ENCODE assay signal across 1 mouse cellular context in genomic region chr10:81022744-81023143, GRCm38 (mm10).
A peak's percentile ranks its signal among the peaks of the same experiment; 100 is the strongest.
TF ChIP-seq lines count a peak whose summit lies in the region.

No protein-coding gene starts in this region.

TF ChIP-seq in MEL, 35 proteins besides CTCF, POLR2A, EP300 and RAD21:
- TF ChIP-seq TCF12 (IDR thresholded peaks at IDR 0.05; ENCODE audit: low read depth, low read length) (no peak), MEF2A (IDR thresholded peaks at IDR 0.05; ENCODE audit: extremely low read depth, insufficient replicate concordance, low read depth, low read length, poor library complexity, severe bottlenecking) (no peak), MAFK (IDR thresholded peaks at IDR 0.05; ENCODE audit: borderline replicate concordance, low read depth, low read length) (no peak), MAX (IDR thresholded peaks at IDR 0.05; ENCODE audit: low read length) (peak; percentile 65; the same call in 1 of the 2 replicates), ZNF384 (IDR thresholded peaks at IDR 0.05; ENCODE audit: low read depth, low read length) (0 out of 2 replicates have a peak, but pooled peaks have one; percentile 29), MXI1 (IDR thresholded peaks at IDR 0.05; ENCODE audit: low read depth, low read length) (peak; percentile 42; the same call in 1 of the 2 replicates), MYC (IDR thresholded peaks at IDR 0.05; ENCODE audit: low read depth, low read length) (peak; percentile 89), ZMIZ1 (IDR thresholded peaks at IDR 0.05; ENCODE audit: low read depth, low read length) (no peak), SMC3 (IDR thresholded peaks at IDR 0.05; ENCODE audit: low read depth, low read length) (peak; percentile 50), GATA1 (IDR thresholded peaks at IDR 0.05; ENCODE audit: low read depth, low read length) (no peak)
